Mouse (Mus musculus) stomach, postnatal 0 days (tissue): ENCODE measurements around the gene Sqstm1.

Experiments
- CTCF ChIP-seq: IDR thresholded peaks from 2 replicates; pipeline ENCODE4 v1.5.1; 2016; ENCODE audit warnings: antibody characterized with exemption, low read depth, mild to moderate bottlenecking, moderate library complexity
- EP300 ChIP-seq: optimal IDR thresholded peaks from 2 replicates; pipeline ENCODE3; 2016; ENCODE audit warnings: antibody characterized with exemption

DNA sequence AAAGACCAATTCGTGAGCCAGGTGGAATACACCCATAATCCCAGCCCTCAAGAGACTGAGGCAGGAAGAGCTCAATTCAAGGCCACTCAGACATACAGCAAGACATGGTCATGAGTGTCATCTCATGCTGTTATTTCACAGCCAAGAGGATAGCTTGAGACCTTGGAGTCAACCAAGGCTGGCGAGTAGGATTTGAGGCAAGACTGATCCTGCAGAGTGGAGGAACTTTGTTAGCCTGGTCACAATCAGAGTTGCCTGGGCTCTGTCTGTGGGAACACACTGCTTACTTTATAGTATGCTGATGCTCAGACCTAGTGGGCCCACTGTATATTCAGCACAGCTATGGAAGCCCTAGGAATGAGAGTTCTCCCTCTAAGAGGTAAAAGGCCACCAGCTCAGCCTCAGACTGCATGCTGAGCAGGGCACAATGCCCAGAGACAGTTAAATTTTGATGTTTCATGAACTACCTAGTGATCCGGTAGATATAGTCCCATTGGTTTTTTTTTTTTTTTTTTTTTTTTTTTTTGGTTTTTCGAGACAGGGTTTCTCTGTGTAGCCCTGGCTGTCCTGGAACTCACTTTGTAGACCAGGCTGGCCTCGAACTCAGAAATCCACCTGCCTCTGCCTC is 12.3 kb downstream of the Sqstm1 start:
- no peak for TF ChIP-seq CTCF
- TF ChIP-seq EP300 = no peak
